Mouse (Mus musculus) colon, adult 2 months (tissue): Measurements from ENCODE around the gene Paxip1. TPM values are rescaled to one million over a fixed set of nuclear protein-coding genes. Genes with fewer than 3 reads are reported as not detected.

ENCODE experiments used
- polyA plus RNA-seq: library from polyadenylated mRNA; depleted of rRNA; stranded (reverse); fragments of >200 nt; gene quantifications from 2 replicates; pipeline ENCODE4 v1.2.3, GENCODE M21; 2012; rRNA removed

Gene Paxip1
- 18.1 and 21.9 TPM in 2 replicates for polyA plus RNA-seq

DNA sequence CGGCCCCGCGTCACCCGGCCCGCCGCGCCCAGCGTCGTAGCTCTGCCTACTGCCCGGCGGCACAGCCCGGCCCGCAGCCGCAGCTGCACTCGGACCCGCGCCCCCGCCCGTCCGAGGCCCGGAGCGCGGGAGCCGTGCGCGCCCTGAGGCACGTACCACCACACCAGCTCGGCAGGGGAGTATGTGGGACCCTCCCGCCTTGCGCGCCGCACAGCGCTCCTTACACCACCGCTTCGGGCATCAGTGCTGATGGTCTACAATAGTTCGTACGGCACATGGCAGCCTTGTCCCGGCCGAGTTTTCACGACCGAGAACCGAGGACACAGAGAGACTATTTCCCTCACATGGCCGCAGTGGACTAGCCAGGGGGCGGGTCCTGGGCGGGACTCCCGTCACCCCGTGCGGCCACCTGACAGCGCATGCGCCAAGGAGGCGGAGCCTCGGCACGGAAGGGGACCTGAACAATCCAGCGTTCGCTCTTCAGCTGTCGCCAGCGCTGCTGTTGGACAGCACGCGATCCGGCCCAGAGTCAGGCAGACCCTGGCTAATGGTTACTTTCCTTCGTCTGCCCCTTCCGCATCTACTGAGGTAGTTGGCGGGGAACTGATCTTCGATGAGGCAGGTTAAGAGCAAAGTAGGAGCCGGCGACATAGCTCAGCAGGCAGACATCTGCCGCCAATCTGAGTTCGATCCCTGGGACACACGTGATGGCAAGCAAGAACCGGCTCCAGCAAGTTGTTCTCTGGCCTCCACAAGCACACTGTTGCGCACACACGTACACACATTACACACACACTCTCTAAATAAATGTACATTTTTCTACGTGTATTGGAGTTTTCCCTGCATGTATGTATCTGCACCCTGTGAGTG, at the start of gene Paxip1:
Gene Paxip1, minus strand, starts transcription at position 389 of the 870 bp plus-strand sequence.

Other genes starting within 250 kb of the Paxip1 start
- gene Htr5a, start 50.5 kb upstream of the Paxip1 start, polyA plus RNA-seq: not detected in 2 replicates